Mouse (Mus musculus) megakaryocyte, embryonic 14.5 days (primary cell): ENCODE results near the gene Cenpb.

Source experiments
- FLI1 ChIP-seq: IDR thresholded peaks from 2 replicates; pipeline ENCODE4 v1.6.1; 2012; ENCODE audit warnings: low read length, inconsistent platforms, mixed read lengths
- GATA1 ChIP-seq: IDR thresholded peaks from 3 replicates; pipeline ENCODE4 v1.6.1; 2012; ENCODE audit warnings: mixed read lengths, low read length, inconsistent platforms, borderline replicate concordance

DNA sequence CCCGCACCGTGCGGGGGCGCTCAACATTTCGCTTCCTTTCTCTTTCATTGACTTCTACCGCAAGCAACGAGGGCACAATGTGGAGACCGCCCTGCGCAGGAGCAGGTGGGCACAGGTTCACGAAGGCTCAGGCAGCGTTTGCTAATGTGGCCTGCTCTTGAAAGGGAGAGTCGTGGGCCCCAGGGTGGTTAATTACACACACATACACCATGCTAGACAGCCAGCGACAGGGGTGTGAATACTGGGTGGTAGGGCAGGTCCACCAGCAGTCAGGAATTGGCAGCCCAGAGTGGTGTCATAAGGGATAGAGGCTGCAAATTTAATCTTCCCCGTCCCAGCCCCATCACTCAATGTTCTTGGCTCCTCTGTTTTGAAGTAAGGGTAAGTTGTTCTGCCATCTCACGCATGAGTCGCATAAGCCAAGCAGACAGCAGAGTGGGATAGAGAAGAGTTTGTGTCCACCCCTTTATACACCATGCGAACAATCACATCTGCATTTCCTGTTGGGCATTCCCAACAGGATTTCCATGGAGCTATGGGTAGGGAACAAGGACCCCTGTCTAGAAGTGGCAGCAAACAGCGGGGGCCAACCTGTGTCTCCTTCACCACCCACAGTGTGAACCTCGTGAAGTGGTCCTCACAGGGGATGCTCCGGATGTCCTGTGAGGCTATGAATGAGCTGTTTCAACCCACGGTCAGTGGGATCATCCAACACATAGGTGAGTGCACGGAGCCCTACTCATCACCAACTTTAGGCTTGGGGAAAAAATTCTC is 36.7 kb downstream of the Cenpb start:
- TF ChIP-seq FLI1 (no peak), GATA1 (no peak)
